Mouse (Mus musculus) embryonic facial prominence, embryonic 14.5 days (tissue): ENCODE measurements around the gene Dpf1. TPM values are rescaled to one million over a fixed set of nuclear protein-coding genes. Genes with fewer than 3 reads are reported as not detected.

Source experiments
- ATAC-seq: fragments of 200-750 bp; cut with Nextera tagmentation; 2 replicates; pipeline ENCODE4 v1.8.0; 2017; ENCODE audit warnings: low read depth, moderate number of reproducible peaks, moderate TSS enrichment
- DNase-seq: peaks from one replicate; pipeline ENCODE4 v3.0.0-alpha.2; 2015; ENCODE audit warnings: low spot score
- H3K27ac ChIP-seq: fragments of 300-500 bp; sonication (generic); replicated peaks from 2 replicates; pipeline ENCODE4 v1.5.1; 2014; ENCODE audit warnings: low read depth, mild to moderate bottlenecking, low read length, moderate library complexity
- H3K27me3 ChIP-seq: fragments of 300-500 bp; sonication (generic); replicated peaks from 2 replicates; pipeline ENCODE4 v1.6.1; 2014; ENCODE audit warnings: low read length; ENCODE audit not compliant: control insufficient read depth, insufficient read depth
- H3K36me3 ChIP-seq: fragments of 300-500 bp; sonication (generic); 2 replicates; pipeline ENCODE4 v1.6.1; 2014; ENCODE audit warnings: low read length, mixed read lengths; ENCODE audit not compliant: control insufficient read depth, insufficient read depth
- H3K4me1 ChIP-seq: fragments of 300-500 bp; sonication (generic); 2 replicates; pipeline ENCODE4 v1.6.1; 2014; ENCODE audit warnings: antibody characterized with exemption, low read length; ENCODE audit not compliant: control insufficient read depth, insufficient read depth
- H3K4me2 ChIP-seq: fragments of 300-500 bp; sonication (generic); 2 replicates; pipeline ENCODE4 v1.6.1; 2014; ENCODE audit warnings: low read depth, mild to moderate bottlenecking, low read length, moderate library complexity, mixed read lengths
- H3K4me3 ChIP-seq: fragments of 300-500 bp; sonication (generic); 2 replicates; pipeline ENCODE4 v1.5.1; 2014; ENCODE audit warnings: low read depth, mild to moderate bottlenecking, low read length
- H3K9ac ChIP-seq: fragments of 300-500 bp; sonication (generic); 2 replicates; pipeline ENCODE4 v1.6.1; 2014; ENCODE audit warnings: low read depth, mild to moderate bottlenecking, low read length, moderate library complexity, mixed read lengths
- H3K9me3 ChIP-seq: fragments of 300-500 bp; sonication (generic); 2 replicates; pipeline ENCODE4 v1.6.1; 2016; ENCODE audit warnings: low read length; ENCODE audit not compliant: control insufficient read depth
- WGBS: fragments of 180-500 bp; shearing (Covaris S2); extraction: QIAGEN DNeasy Blood & Tissue Kit; methylation state at CpG from one replicate; pipeline ENCODE4 v1.1.7; 2014; 5-methylcytosine and 5-hydroxymethylcytosine counted together
- polyA plus RNA-seq: library from polyadenylated mRNA; unstranded; fragments of >200 nt; fragmentation: Nextera tagmentation; extraction: Ambion mirVana; gene quantifications from 2 replicates; pipeline ENCODE4 v1.2.1, GENCODE M21; 2014

Gene Dpf1
- polyA plus RNA-seq, 1 experiment from 2014 or later = 11.4 TPM

- no peaks in the 10 kb centered on the region for H3K27me3 ChIP-seq
- H3K9ac ChIP-seq = no peak overlapping the region
- no peaks in the 10 kb centered on the region for H3K4me1 ChIP-seq
- no peaks in the 10 kb centered on the region for H3K9me3 ChIP-seq
- H3K36me3 ChIP-seq = no peaks in the 10 kb centered on the region
- ATAC-seq (no peak), DNase-seq (no peak)
- no peak overlapping the region for H3K4me3 ChIP-seq
- WGBS = 75% methylated on average over 4 of the region's 4 CpGs
- H3K4me2 ChIP-seq = no peak overlapping the region
- H3K27ac ChIP-seq = no peak overlapping the region
Measured at GRCm38 (mm10) chr7:29270445-29270844, 33.3 kb upstream of the Dpf1 start.

GRCm38 (mm10) chr7:29271687-29272465 lies 31.9 kb upstream of the Dpf1 start:
- no peak overlapping the region for H3K9ac ChIP-seq
- no peaks in the 10 kb centered on the region for H3K36me3 ChIP-seq
- H3K27me3 ChIP-seq = no peaks in the 10 kb centered on the region
- H3K4me3 ChIP-seq = no peak overlapping the region
- H3K27ac ChIP-seq = no peak overlapping the region; the same call in 1 of the 2 replicates
- DNase-seq (no peak), ATAC-seq (no peak)
- no peaks in the 10 kb centered on the region for H3K9me3 ChIP-seq
- 0 out of 2 replicates have a peak, but pooled peaks cover 5% of the 10 kb centered on the region for H3K4me1 ChIP-seq
- H3K4me2 ChIP-seq = no peak overlapping the region
- WGBS = 66% methylated on average over 8 of the region's 8 CpGs

GRCm38 (mm10) chr7:29276715-29277114 lies 27.0 kb upstream of the Dpf1 start:
- Histone ChIP-seq H3K9me3 (no peaks in the 10 kb centered on the region), H3K4me1 (peaks cover 13% of the 10 kb centered on the region; the same call in 1 of the 2 replicates), H3K36me3 (no peaks in the 10 kb centered on the region), H3K27me3 (peaks cover 14% of the 10 kb centered on the region), H3K27ac (no peak overlapping the region), H3K9ac (no peak overlapping the region), H3K4me3 (no peak overlapping the region), H3K4me2 (no peak overlapping the region)
- ATAC-seq (no peak), DNase-seq (no peak)
- 40% methylated on average over 5 of the region's 5 CpGs for WGBS

- Histone ChIP-seq H3K9me3 (no peaks in the 10 kb centered on the region), H3K27ac (no peak overlapping the region), H3K4me1 (peaks cover 13% of the 10 kb centered on the region; the same call in 1 of the 2 replicates), H3K4me3 (no peak overlapping the region), H3K9ac (no peak overlapping the region), H3K4me2 (no peak overlapping the region), H3K27me3 (peaks cover 22% of the 10 kb centered on the region), H3K36me3 (no peaks in the 10 kb centered on the region)
- no peak for DNase-seq
- no peak for ATAC-seq
- WGBS = 71% methylated on average over 4 of the region's 4 CpGs
Measured at GRCm38 (mm10) chr7:29277510-29277909, 26.2 kb upstream of the Dpf1 start.

GRCm38 (mm10) chr7:29279261-29279660 lies 24.5 kb upstream of the Dpf1 start:
- H3K4me1 ChIP-seq = peaks cover 13% of the 10 kb centered on the region; the same call in 1 of the 2 replicates
- DNase-seq (no peak), ATAC-seq (no peak)
- no peaks in the 10 kb centered on the region for H3K36me3 ChIP-seq
- no peak overlapping the region for H3K27ac ChIP-seq
- H3K9me3 ChIP-seq = no peaks in the 10 kb centered on the region
- peaks cover 26% of the 10 kb centered on the region for H3K27me3 ChIP-seq
- H3K9ac ChIP-seq = no peak overlapping the region
- no peak overlapping the region for H3K4me2 ChIP-seq
- no peak overlapping the region for H3K4me3 ChIP-seq

GRCm38 (mm10) chr7:29279924-29280323 lies 23.8 kb upstream of the Dpf1 start:
- Histone ChIP-seq H3K9ac (no peak overlapping the region), H3K9me3 (no peaks in the 10 kb centered on the region), H3K4me1 (peaks cover 13% of the 10 kb centered on the region; the same call in 1 of the 2 replicates), H3K27ac (no peak overlapping the region), H3K36me3 (no peaks in the 10 kb centered on the region), H3K4me2 (peak overlapping the region; percentile 92), H3K4me3 (no peak overlapping the region), H3K27me3 (peaks cover 26% of the 10 kb centered on the region)
- ATAC-seq (no peak), DNase-seq (no peak)
- 75% methylated on average over 8 of the region's 8 CpGs for WGBS

- WGBS = 17% methylated on average over 9 of the region's 13 CpGs
- Histone ChIP-seq H3K27ac (no peak overlapping the region), H3K9ac (peak overlapping the region; percentile 63)
Measured at GRCm38 (mm10) chr7:29280801-29281200, 22.9 kb upstream of the Dpf1 start.

GRCm38 (mm10) chr7:29281201-29282073 lies 22.3 kb upstream of the Dpf1 start, which contains the start of gene Spint2:
TSS of gene Spint2 (minus strand) at chr7:29281912.
- ATAC-seq (peak; percentile 90), DNase-seq (peak; percentile 71)
- H3K4me3 ChIP-seq = peak within 1 kb of the TSS; percentile 61
- peaks cover 26% of the 10 kb centered on the region for H3K27me3 ChIP-seq
- peak within 1 kb of the TSS; percentile 63 for H3K9ac ChIP-seq
- peak within 1 kb of the TSS; percentile 16 for H3K27ac ChIP-seq
- no peaks in the 10 kb centered on the region for H3K36me3 ChIP-seq
- under 1% methylated on average over 50 of the region's 80 CpGs for WGBS
- H3K4me1 ChIP-seq = peaks cover 13% of the 10 kb centered on the region; the same call in 1 of the 2 replicates
- no peaks in the 10 kb centered on the region for H3K9me3 ChIP-seq
- H3K4me2 ChIP-seq = peak within 1 kb of the TSS; percentile 92

More at GRCm38 (mm10) chr7:29280801-29281200, 22.9 kb upstream of the Dpf1 start:
- H3K27me3 ChIP-seq = peaks cover 26% of the 10 kb centered on the region
- no peak for ATAC-seq
- H3K9me3 ChIP-seq = no peaks in the 10 kb centered on the region
- no peak for DNase-seq
- H3K4me3 ChIP-seq = peak overlapping the region; percentile 61
- peaks cover 13% of the 10 kb centered on the region; the same call in 1 of the 2 replicates for H3K4me1 ChIP-seq
- peak overlapping the region; percentile 92 for H3K4me2 ChIP-seq
- no peaks in the 10 kb centered on the region for H3K36me3 ChIP-seq
